Mouse (Mus musculus) lung, embryonic 14.5 days (tissue): ENCODE data around the gene Cdh13. TPM values are rescaled to one million over a fixed set of nuclear protein-coding genes. Genes with fewer than 3 reads are reported as not detected.

Experiments used
- ATAC-seq: fragments of 200-750 bp; cut with Nextera tagmentation; 2 replicates; pipeline ENCODE4 v1.8.0; 2017; ENCODE audit warnings: mild to moderate bottlenecking, moderate TSS enrichment, moderate library complexity; ENCODE audit not compliant: insufficient read depth
- DNase-seq: peaks from one replicate; pipeline ENCODE4 v3.0.0-alpha.2; 2015
- H3K27ac ChIP-seq: fragments of 300-500 bp; sonication (generic); 2 replicates; pipeline ENCODE4 v1.5.1; 2014; ENCODE audit warnings: low read depth, mild to moderate bottlenecking, moderate library complexity
- H3K27me3 ChIP-seq: fragments of 300-500 bp; sonication (generic); 2 replicates; pipeline ENCODE4 v1.6.1; 2014; ENCODE audit warnings: low read length, control low read depth; ENCODE audit not compliant: insufficient read depth
- H3K36me3 ChIP-seq: fragments of 300-500 bp; sonication (generic); 2 replicates; pipeline ENCODE4 v1.6.1; 2014; ENCODE audit warnings: control low read depth; ENCODE audit not compliant: insufficient read depth
- H3K4me1 ChIP-seq: fragments of 300-500 bp; sonication (generic); 2 replicates; pipeline ENCODE4 v1.6.1; 2014; ENCODE audit warnings: antibody characterized with exemption, control low read depth; ENCODE audit not compliant: insufficient read depth
- H3K4me2 ChIP-seq: fragments of 300-500 bp; sonication (generic); 2 replicates; pipeline ENCODE4 v1.6.1; 2014; ENCODE audit warnings: mild to moderate bottlenecking
- H3K4me3 ChIP-seq: fragments of 300-500 bp; sonication (generic); 2 replicates; pipeline ENCODE4 v1.5.1; 2014; ENCODE audit warnings: low read depth, low read length
- H3K9ac ChIP-seq: fragments of 300-500 bp; sonication (generic); 2 replicates; pipeline ENCODE4 v1.6.1; 2014
- H3K9me3 ChIP-seq: fragments of 300-500 bp; sonication (generic); 2 replicates; pipeline ENCODE4 v1.6.1; 2016; ENCODE audit warnings: low read depth, low read length, control low read depth
- CTCF ChIP-seq: IDR thresholded peaks from 2 replicates; pipeline ENCODE4 v1.5.1; 2016; ENCODE audit warnings: antibody characterized with exemption, low read depth
- WGBS: fragments of 180-500 bp; shearing (Covaris S2); extraction: QIAGEN DNeasy Blood & Tissue Kit; methylation state at CpG from one replicate; pipeline ENCODE4 v1.1.7; 2014; 5-methylcytosine and 5-hydroxymethylcytosine counted together
- polyA plus RNA-seq: library from polyadenylated mRNA; unstranded; fragments of >200 nt; fragmentation: Nextera tagmentation; extraction: Ambion mirVana; gene quantifications from 2 replicates; pipeline ENCODE4 v1.2.1, GENCODE M21; 2014

The Cdh13 gene
- polyA plus RNA-seq, 1 experiment from 2014 or later: 1.2 TPM

GRCm38 (mm10) chr8:119022301-119022870 is 738.9 kb downstream of the Cdh13 start:
- Histone ChIP-seq H3K27ac (no peak overlapping the region), H3K27me3 (no peaks in the 10 kb centered on the region), H3K4me1 (no peaks in the 10 kb centered on the region), H3K9ac (no peak overlapping the region), H3K4me3 (no peak overlapping the region), H3K4me2 (no peak overlapping the region), H3K36me3 (no peaks in the 10 kb centered on the region), H3K9me3 (no peaks in the 10 kb centered on the region)
- WGBS: 60% methylated on average over 9 of the region's 9 CpGs
- DNase-seq (peak; percentile 19), ATAC-seq (no peak)
- peak; percentile 19 for TF ChIP-seq CTCF

- Histone ChIP-seq H3K27me3 (no peaks in the 10 kb centered on the region), H3K36me3 (no peaks in the 10 kb centered on the region), H3K27ac (no peak overlapping the region), H3K9ac (no peak overlapping the region), H3K4me2 (no peak overlapping the region), H3K4me3 (no peak overlapping the region), H3K4me1 (no peaks in the 10 kb centered on the region), H3K9me3 (no peaks in the 10 kb centered on the region)
- no peak for ATAC-seq
- no peak for TF ChIP-seq CTCF
- DNase-seq: no peak
- 81% methylated on average over 11 of the region's 11 CpGs for WGBS
Observed at GRCm38 (mm10) chr8:119033398-119033797, 749.9 kb downstream of the Cdh13 start.

DNA sequence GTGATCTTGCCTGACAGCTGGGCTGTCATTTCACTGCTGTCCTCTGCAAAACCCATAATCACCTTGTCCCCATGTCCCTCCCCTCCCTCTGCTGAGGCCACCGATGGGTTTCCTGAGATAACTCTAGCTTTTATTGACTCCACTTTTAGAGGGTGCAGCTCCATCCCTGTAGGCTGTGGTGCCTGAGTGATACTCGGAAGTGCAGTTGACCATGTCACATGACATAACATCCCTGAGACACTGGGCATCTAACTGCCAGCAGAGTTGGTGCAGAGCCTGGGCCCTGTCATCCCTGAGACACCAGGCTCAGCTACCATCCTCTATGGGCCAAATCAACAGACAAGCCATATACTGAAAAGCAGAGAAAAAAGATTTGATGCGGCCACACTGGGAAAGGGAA is 750.5 kb downstream of the Cdh13 start:
- no peaks in the 10 kb centered on the region for H3K4me1 ChIP-seq
- no peak for TF ChIP-seq CTCF

GRCm38 (mm10) chr8:119035126-119035525 is 751.6 kb downstream of the Cdh13 start:
- DNase-seq: peak; percentile 26
- Histone ChIP-seq H3K4me3 (no peak overlapping the region), H3K27me3 (no peaks in the 10 kb centered on the region), H3K9me3 (no peaks in the 10 kb centered on the region), H3K36me3 (no peaks in the 10 kb centered on the region), H3K4me2 (no peak overlapping the region), H3K4me1 (no peaks in the 10 kb centered on the region), H3K27ac (no peak overlapping the region), H3K9ac (no peak overlapping the region)
- TF ChIP-seq CTCF: no peak
- ATAC-seq: no peak
- WGBS: 70% methylated on average over 7 of the region's 7 CpGs

More for the DNA sequence above, 750.5 kb downstream of the Cdh13 start:
- H3K36me3 ChIP-seq: no peaks in the 10 kb centered on the region
- WGBS: 71% methylated on average over 3 of the region's 3 CpGs
- no peak overlapping the region for H3K27ac ChIP-seq
- no peak overlapping the region for H3K9ac ChIP-seq
- ATAC-seq (no peak), DNase-seq (no peak)
- no peak overlapping the region for H3K4me2 ChIP-seq
- H3K4me3 ChIP-seq: no peak overlapping the region
- H3K27me3 ChIP-seq: no peaks in the 10 kb centered on the region
- no peaks in the 10 kb centered on the region for H3K9me3 ChIP-seq

GRCm38 (mm10) chr8:119037571-119037970 is 754.0 kb downstream of the Cdh13 start:
- Histone ChIP-seq H3K27ac (no peak overlapping the region), H3K4me3 (no peak overlapping the region), H3K4me2 (no peak overlapping the region), H3K9ac (no peak overlapping the region), H3K27me3 (no peaks in the 10 kb centered on the region), H3K9me3 (no peaks in the 10 kb centered on the region), H3K4me1 (no peaks in the 10 kb centered on the region), H3K36me3 (no peaks in the 10 kb centered on the region)
- 87% methylated on average over 11 of the region's 11 CpGs for WGBS
- DNase-seq: no peak
- TF ChIP-seq CTCF: no peak
- no peak for ATAC-seq

DNA sequence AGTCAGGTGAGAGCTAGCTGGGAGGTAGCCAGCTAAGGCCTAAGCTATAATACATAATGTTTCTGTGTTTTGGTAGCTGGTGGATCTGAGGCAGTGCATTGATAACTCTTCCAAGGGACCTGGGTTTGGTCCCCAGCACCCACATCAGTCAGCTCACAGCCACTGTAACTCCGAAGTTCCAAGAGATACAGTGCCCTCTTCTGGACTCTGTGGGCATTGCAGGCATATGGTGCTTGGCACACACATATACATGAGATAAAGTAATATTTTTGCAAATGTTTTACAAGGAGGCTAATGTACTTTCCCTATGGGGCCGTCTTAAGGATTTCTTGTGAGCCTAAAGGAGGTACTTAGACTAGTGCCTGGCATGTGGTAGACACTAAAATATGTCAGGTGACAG is 755.8 kb downstream of the Cdh13 start:
- ATAC-seq (no peak), DNase-seq (no peak)
- 70% methylated on average over 2 of the region's 2 CpGs for WGBS
- H3K9ac ChIP-seq: no peak overlapping the region
- H3K4me3 ChIP-seq: no peak overlapping the region
- H3K4me1 ChIP-seq: no peaks in the 10 kb centered on the region
- no peaks in the 10 kb centered on the region for H3K9me3 ChIP-seq
- no peak; the same call in 1 of the 2 replicates for TF ChIP-seq CTCF
- no peaks in the 10 kb centered on the region for H3K36me3 ChIP-seq
- H3K4me2 ChIP-seq: no peak overlapping the region
- no peak overlapping the region for H3K27ac ChIP-seq
- no peaks in the 10 kb centered on the region for H3K27me3 ChIP-seq

- no peak overlapping the region for H3K27ac ChIP-seq
- no peak overlapping the region for H3K9ac ChIP-seq
- ATAC-seq (no peak), DNase-seq (no peak)
- WGBS: 55% methylated on average over 5 of the region's 5 CpGs
- H3K36me3 ChIP-seq: no peaks in the 10 kb centered on the region
- H3K4me3 ChIP-seq: no peak overlapping the region
- no peak for TF ChIP-seq CTCF
- H3K27me3 ChIP-seq: no peaks in the 10 kb centered on the region
- no peaks in the 10 kb centered on the region for H3K9me3 ChIP-seq
- no peaks in the 10 kb centered on the region for H3K4me1 ChIP-seq
- no peak overlapping the region for H3K4me2 ChIP-seq
Observed at GRCm38 (mm10) chr8:119057876-119058275, 774.3 kb downstream of the Cdh13 start.
